Mouse (Mus musculus) hematopoietic stem cell, adult 5-6 weeks (primary cell): Measurements from ENCODE around the gene Cyp24a1. TPM values are rescaled to one million over a fixed set of nuclear protein-coding genes. Genes with fewer than 3 reads are reported as not detected.

ENCODE experiments used
- ATAC-seq, 2 experiments: fragments of 125-278 bp in 1 of 2; replicated peaks in 1 of 2; 2 replicates each; pipeline ENCODE4 v1.8.0; 2016 to 2017; ENCODE audit warnings: inconsistent platforms in 2 of 2, mild to moderate bottlenecking in 2 of 2, moderate number of reproducible peaks in 2 of 2, low read depth in 1 of 2, moderate TSS enrichment in 1 of 2; ENCODE audit not compliant: low FRiP score in 2 of 2, poor library complexity in 2 of 2, severe bottlenecking in 2 of 2, insufficient read depth in 1 of 2, low TSS enrichment in 1 of 2
- total RNA-seq: library from RNA; stranded (forward); fragments of 172-1452, 232-1000 nt; gene quantifications from 2 replicates; pipeline ENCODE4 v1.2.3, GENCODE M21; 2017

Cyp24a1 gene
- total RNA-seq, 1 experiment from 2014 or later = not detected

DNA sequence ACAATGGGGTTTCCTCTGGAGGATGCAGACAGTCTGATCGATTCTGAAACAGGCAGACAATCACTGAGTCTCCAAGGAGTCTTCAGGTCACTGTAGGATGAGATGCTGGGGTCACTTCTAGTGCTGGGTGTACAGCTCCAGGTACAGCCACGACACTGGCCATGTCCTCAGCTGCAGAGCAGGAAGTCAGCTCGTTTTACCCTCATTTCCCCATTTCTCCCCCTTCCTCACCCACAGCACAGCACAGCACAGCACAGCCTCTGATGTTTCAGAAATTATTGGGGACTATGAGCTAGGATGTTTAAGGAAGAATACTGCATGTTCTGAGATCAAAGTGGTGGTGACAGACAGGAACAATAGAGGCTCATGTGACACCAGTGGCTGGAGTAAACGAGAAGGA, 7.0 kb upstream of the Cyp24a1 start:
- ATAC-seq = peak; percentile 69 to 86

- peak; percentile 40 to 60; a peak in 3 of 4 replicates for ATAC-seq
These were observed 6.4 kb upstream of the Cyp24a1 start for GRCm38 (mm10) chr2:170503343-170503742.

DNA sequence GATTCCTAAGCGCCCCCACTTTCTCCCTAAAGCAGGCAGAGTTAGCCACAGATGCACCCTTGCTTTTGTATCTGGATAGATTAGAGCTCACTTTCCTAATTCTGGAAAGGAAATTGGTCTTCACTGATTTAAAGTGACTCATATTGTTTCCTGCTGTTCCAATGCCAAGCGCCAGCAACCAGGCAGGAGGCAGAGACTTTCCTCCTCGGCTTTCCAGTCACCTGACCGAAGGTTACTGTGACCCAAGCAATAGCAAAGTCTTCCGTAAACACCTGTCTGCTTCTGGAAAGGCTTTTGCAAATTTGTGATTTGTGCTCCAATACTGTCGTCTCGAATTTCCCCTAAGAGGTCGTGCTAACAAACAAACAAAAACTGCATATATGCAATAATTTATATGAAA, 1.1 kb upstream of the Cyp24a1 start:
- ATAC-seq = no peak

GRCm38 (mm10) chr2:170496154-170496930, 603 bp downstream of the Cyp24a1 start, which contains the start of gene Pfdn4:
Gene Pfdn4 (plus strand): TSS chr2:170496428.
- ATAC-seq = peak in 1 of 2 experiments; percentile 20; a peak in 2 of 4 replicates

DNA sequence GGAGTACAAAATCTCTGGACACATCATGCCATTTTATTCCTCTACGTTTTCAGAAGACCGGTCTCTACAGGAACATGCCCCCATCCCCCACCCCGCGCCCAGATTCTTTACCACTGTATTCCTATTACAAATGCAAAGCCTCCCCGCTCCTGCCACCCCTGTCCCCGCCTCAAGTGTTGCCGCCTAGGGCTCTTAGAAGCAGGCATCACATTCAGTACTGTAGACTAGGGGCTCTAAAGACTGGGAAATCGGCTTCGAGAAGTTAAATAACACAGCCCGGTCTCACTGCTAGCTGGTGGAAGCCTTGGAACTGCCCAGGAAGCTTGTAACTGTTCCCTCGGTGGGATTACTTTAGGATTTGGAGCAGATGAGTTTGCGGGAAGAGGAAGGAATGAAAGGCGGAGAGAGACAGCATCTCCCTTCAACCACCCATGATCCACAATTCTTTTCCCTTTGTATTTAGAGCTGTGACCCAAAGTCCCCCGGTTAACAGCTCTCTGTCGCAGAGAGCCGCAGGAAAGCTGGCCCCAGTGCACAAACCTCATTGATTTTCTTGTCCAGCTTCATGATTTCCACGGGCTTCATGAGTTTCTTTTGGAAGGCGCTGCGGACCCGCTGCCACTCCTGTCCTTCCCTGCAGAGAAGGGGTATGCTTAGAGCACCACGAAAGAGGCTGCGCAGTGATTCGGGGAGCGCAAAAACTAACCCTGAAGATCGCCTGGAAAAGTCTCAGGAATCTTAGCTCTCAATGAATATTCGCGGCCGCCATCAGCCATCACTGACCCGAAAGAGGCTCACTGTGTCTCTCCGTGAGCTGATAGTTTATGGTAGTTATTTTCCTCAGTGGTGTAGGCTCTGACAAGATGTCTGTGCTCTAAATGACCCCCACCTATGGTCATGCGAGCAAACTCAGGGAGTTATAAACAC, 1.9 kb downstream of the Cyp24a1 start:
- ATAC-seq = no peak

DNA sequence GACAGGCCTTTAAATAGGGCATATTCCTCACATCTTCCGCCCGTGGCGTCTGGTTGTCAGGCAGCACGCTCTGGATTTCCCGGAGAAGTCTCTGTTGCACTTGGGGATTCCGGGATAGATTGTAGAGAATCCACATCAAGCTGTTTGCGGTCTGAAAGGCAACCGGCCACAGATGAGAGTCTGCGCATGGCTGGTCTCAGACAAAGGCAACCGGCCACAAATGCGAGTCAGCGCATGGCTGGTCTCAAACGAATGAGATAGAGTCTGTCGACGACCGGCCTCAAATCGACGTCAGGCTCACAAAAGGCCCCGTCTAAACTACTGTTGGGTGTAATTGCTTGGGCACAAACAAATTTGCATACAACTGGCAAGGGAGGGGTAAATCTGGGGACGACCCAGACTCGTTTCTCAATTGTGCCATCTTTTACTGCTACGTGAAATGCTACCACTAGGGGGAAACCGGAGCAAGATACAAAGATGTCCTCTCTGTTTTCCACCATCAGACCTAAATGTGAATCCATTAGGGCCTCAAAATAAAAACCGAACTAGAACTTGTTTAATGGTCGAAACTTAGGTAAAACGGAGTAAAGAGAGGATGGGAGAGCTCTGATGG, 8.9 kb downstream of the Cyp24a1 start:
- ATAC-seq = peak; percentile 52 to 57; a peak in 2 of 4 replicates

GRCm38 (mm10) chr2:170487202-170487601, 9.7 kb downstream of the Cyp24a1 start:
- no peak for ATAC-seq

GRCm38 (mm10) chr2:170483914-170484313, 13.0 kb downstream of the Cyp24a1 start:
- no peak for ATAC-seq

- no peak for ATAC-seq
These were observed 14.9 kb downstream of the Cyp24a1 start for GRCm38 (mm10) chr2:170482019-170482540.

DNA sequence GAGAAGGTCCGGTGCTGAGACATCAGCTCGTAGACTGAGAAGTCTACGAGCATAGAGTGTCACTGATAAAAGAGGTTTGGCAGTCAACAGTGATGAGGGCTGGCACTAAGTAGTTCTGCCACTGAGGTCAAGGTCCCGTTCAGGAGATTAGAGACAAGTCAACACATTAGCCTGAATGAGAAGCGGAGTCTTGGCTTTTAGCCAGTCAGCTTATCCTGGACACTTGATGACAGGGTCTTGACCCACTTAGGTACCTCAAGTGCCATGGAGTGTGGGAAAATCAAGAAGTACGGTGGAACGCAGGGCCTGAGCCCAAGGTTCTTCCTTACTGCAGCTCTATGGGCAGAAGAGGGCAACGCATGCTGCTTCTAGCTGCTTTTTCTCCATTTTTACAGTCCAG, 20.3 kb downstream of the Cyp24a1 start:
- no peak for ATAC-seq

- ATAC-seq = peak in 1 of 2 experiments; percentile 53; a peak in 2 of 4 replicates
These were observed 20.7 kb downstream of the Cyp24a1 start for GRCm38 (mm10) chr2:170476215-170476614.

GRCm38 (mm10) chr2:170475164-170475563, 21.8 kb downstream of the Cyp24a1 start:
- ATAC-seq = no peak

DNA sequence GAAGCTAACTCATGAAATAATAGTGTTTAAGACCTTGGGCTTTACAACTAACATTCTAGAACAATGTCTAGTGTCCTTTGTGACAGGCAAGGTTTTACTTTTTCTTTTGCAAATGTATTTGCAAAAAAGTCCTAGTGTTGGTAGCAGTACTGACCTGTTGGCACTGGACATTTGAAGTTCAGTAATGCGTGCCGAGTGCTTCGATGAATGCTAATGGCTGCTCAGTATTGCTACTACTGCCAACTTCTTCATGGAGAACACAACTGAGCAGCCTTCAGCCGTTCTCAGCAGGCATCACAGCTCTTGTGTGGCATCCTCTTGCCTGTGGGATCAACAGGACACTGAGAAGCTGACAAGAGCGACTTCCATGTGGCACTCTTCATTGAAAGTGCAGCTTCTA, 22.8 kb downstream of the Cyp24a1 start:
- ATAC-seq = no peak

GRCm38 (mm10) chr2:170470591-170470990, 26.4 kb downstream of the Cyp24a1 start:
- no peak for ATAC-seq

GRCm38 (mm10) chr2:170469616-170470308, 27.2 kb downstream of the Cyp24a1 start:
- ATAC-seq = peak; percentile 72 to 76

GRCm38 (mm10) chr2:170468009-170468408, 28.9 kb downstream of the Cyp24a1 start:
- ATAC-seq = no peak

- ATAC-seq = no peak
These were observed 32.1 kb downstream of the Cyp24a1 start for GRCm38 (mm10) chr2:170464817-170465216.
